Mouse (Mus musculus): ENCODE measurements at regions not wholly inside any gene's neighbourhood (a gene's known extent, or its start where the extent isn't known, plus 50 kb on each side); places are given as distances from the start of the nearest gene placed in this dataset.
"Not testable (repeated sequence)": the region's sequence is repeated elsewhere in the genome, so short reads cannot be mapped to it uniquely, and the experiment has no call there.

DNA sequence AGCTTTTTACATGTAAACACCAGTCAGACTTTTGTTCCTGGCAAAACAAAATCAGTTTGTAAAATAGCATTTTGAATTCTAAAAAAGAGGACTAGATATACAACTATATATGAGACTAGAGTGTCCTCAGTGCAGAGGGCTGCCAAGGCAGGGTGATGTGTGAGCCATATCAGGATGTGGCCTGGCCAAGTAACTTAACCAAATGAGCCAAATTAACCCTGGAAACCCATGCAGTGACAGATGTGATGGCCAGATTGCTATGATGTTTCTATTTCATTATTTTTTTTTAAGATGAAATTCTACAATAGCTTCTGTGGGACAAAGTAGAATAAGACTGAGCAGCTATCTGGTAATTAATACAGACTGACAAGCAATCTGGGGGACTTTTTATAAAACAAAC is 181.8 kb downstream of the Nova1 start:
- DNase-seq = no peak

DNA sequence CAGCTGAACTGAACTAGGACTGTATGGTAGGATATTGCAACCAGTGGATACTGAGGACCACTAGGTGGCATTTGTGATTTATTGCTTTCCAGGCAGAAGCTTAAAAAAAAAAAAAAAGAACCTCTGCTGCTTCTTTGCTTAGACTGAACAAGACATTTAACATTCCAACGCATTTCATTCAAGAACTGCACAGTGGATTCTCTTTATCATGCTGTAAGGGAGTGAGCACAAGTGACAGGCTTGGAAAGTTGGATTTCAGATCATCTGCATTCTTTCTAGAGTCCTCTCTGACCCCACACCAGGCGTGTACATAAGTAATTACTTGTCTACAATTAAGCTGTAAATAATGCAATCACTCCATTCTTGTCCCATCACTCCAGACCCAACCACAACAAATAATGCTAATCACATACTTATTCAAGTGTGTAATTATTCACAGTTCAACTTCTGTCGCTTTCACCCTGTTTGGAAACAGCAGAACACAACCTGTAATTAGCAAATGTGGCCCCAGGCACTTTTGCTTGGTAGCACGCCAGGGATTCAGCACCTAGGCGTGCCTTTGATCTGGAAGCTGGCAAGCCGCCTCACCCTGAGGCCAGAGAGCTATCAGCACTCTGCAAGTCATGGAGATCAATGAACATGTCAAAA is 183.5 kb downstream of the Nova1 start:
- DNase-seq = no peak

DNA sequence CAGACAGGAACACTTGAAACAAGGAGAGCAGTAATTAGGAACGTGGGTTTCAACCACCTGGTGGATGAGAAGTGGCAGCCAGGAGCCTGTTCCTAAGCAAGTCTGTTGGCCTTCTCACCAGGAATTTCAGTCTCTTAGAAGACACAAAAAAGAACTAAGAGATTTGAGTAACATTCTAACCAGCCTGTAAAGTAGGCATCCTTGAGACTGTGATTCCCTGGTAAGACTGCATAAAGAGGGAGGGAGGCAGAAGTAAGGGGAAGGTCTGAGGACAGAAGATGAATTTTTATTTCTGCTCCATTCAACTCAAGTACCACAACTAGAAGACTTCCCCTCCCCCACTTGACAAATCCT is 184.0 kb downstream of the Nova1 start:
- no peak for DNase-seq

DNA sequence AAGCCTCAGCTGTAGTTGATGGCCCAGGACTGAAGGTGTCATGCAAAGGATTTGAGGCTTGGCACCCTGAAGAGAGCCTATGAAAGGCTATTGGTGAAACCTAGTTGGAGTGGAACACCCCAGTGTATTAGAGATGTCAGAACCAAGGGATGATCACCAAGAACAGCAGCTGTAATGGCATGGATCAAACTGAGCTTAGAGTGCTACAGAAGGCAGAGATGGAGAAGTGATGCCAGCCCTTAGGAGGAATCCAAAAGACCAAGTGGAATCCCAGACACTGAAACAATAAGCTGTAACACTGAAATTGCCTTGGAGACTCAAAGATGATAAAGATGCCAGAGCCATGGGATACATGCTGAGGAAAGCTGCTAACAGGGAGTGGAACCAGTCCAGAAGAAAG is 186.3 kb downstream of the Nova1 start:
- DNase-seq = not testable (repeated sequence)

DNA sequence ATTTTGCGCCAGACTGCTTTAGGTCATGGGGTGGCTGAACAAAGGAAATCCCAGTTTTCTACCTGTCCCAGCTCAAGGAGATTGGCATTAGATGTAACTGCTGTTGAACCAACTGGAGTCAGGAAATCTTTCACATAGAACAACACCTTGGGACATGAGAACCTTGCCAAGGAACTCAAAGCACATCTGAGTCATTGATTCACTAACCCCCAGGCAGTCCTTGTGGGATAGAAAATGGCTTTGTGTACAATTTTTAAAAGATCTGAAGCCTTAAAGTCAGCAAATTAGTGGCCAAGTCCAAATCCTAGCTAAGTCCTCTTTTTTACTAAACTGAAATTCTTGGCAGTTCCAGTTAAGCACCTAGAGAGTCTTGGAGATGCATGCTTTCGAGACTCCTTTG is 191.4 kb downstream of the Nova1 start:
- DNase-seq = no peak

DNA sequence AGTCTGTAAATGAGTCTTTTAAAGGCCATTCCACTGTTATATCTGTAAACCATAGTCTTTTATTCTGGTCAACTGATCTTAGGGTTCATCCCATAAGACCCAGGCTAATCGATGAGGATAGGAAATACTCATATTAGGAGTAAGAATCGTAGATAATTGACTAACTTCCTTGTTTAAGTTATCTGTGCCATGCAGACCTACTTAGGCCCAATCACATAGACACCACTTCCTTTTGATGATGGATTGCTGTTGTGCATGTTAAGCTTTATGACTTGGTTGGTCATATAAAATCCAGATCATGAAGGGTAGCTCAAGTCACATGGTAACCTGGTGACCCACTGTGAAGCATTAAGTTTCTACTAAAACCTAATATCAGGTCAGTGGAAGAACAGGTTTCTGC is 207.3 kb downstream of the Nova1 start:
- no peak for DNase-seq

DNA sequence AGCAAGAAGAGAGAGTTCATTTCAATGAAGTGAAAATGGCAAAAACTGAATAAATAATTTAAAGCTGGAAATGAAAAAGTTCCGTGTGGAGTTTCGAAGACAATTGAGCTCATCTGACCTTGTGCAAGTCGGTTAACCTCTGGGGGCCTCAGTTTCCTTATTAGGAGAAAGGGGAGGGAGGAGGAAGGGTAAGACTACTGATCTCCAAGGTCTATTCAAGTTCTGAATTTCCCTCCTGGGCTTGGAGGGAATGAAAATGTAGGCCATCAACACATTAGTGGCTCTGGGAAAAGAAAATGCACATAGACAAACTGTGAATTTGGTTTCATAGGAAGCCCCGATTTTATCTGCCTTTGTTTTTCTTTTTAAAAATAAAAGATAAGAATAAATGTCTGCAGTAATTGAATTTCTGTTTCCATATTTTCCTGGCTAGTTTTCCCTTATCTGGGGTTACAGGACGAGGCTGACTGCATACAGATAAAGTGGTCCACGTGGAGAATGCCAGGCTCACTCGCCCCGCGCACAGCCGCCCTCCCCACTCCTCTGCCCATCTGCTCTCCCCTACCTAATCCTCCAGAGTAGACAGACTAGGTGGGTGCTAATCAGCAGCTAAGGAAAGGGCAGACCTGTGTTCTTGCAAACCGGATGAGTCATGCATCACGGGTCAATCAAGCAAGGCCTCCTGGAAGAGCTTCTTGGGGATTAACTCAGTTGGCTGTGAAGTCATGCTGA is 209.0 kb downstream of the Nova1 start:
- DNase-seq = no peak

DNA sequence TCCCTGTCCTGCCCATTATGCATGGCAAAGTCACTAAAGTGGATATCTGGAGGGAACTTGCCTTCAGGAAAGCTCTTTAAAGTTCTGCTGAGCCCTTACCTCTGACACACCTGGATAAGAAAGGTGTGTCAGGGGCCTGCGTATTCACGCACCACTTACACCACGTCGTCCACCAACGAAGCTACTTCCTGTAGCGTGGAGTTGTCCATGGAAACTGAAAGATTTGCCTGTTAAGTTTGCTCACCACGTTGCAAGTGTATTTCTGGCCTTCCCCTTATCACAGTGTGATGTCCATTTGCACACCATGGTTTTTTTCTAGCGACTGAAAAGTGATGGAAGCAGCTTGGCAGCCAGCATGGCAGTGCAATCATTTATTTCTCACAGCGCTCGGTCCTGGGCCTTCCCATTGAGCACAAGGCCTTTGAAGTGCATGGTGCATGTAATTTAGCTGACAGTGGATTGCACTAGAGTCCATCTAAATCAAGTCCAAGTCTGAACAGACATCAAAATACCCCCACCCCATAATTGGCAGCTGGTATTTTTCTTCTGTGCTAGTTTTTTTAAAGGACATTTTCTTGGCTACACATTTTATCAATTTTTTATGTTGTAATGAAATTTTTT is 210.3 kb downstream of the Nova1 start:
- no peak for DNase-seq

DNA sequence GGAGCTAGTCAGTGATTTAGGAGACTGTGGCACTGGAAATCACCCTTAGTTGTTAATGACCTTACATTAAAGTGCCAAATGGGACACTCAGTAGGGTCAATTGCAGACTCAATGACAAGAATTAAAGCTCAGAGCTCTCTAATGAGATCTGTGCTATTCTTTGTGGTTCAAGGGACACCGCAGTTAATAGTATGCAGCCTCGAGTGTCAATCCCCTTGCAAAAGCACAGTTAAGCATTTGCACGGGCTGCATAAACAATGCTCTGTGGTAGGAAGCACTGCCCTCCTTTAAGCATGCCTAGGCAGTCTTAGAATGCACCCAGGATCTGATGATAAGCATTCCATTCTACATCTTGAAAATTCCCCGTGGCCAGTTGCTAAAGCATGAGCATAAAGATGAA is 221.5 kb downstream of the Nova1 start:
- no peak for DNase-seq

DNA sequence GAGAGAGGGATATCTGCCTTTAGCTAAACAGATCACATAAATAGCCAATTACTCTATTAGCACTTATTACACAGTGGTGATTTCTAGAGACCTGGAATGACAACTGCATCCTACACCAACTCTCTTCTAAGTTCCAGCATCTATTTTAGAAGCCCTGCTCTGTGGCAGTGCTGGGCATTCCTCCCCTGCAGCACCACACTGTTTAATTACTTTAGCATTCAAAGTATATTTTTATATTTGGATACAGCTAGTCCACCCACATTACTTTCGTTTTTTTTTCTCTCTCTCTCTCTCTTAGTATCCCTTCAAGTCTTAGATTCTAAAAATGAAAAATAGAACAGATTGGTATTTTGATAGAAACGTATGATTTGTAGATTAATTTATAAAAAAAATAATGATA is 250.1 kb downstream of the Nova1 start:
- no peak for DNase-seq

DNA sequence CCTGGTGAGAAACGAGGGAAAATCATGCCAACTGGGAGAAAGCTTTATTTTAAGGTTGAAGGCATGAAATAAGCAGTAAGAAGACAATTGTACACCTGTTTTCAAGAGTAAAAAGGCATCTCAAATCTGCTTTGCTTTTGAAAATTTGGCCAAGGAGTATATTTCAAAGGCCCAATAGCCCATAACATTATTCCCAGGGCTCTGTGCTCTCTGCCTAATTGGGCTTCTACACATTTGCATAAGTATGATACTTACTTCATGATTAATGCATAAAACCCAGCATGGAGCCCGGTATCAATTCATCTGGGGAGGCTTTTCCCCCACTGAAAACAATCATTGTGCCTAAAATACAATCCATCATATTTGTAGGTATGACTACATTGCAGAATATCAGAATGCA is 252.4 kb downstream of the Nova1 start:
- no peak for DNase-seq

DNA sequence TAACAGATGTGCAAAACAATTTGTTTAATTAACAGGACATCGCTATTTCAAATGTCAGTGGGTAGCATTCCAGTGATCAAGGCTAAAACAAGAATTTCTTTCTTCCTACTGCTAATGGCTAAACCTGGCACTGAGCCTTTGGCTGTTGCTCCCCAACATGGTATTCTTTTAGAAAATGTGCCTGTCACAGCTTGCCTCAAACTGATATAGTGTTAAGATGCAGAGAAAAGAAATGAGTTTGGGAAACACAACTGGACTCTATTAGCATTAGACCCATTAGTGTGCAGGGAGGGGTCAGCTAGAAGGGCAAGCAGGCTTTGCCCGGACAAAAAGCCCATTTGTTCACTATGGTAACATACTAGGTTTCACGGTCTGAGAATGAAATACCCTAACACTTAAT is 297.8 kb downstream of the Nova1 start:
- no peak for DNase-seq

DNA sequence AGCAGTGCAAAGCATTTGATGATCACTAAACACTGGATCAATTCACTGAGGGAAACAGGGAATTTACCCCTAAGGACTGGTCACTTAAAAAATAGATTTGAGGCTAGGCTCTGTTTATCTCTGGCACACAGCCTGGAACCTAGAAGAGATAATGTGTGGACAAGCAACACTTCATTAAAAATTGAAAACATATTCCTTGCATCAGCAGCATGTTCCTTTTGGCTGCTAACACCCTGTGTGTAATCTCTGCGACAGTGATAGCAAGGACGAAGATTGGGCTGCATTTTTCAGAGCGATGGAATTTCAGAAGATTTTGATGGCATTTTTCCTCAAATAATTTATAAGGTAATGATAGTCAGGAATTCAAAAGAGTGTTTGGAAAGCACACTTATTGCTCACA is 310.9 kb downstream of the Nova1 start:
- no peak for DNase-seq

DNA sequence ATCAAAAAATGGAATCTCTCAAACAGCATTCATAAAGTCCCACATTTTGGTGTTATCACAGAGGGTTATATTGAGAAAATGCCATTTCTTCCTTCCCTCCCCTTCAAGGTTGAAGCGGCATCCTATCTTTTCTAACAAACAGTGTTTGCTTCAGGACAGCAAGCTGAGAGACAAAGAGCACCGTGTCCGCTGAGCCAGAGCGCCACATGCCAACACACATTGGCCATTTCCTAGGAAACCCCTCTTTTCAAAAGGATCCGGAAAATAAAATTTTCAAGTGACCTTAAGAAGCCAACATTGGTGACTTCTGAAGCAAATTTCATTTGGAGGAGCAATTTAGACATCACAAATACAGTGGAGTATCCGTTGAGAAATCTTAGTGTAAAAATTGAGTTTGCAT is 326.3 kb downstream of the Nova1 start:
- DNase-seq = no peak

DNA sequence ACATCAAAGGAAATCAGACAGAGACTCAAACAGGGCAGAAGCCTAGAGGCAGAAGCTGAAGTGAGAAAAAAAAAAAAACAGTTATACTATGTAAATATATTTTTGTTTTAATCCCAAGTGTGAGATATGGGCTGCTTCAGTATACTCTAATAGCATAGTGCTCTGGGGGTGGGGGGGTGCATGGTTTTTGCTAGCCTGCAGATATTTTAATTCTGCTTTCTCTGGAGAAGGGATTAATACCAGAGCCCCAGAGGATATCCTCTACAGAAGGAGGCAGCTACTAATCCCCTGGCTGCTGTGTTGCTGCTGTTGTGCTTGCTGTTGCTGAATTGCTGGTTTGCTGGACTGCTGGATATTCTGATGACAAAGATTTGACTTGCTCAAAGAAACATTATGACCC is 367.8 kb downstream of the Nova1 start:
- DNase-seq = no peak

DNA sequence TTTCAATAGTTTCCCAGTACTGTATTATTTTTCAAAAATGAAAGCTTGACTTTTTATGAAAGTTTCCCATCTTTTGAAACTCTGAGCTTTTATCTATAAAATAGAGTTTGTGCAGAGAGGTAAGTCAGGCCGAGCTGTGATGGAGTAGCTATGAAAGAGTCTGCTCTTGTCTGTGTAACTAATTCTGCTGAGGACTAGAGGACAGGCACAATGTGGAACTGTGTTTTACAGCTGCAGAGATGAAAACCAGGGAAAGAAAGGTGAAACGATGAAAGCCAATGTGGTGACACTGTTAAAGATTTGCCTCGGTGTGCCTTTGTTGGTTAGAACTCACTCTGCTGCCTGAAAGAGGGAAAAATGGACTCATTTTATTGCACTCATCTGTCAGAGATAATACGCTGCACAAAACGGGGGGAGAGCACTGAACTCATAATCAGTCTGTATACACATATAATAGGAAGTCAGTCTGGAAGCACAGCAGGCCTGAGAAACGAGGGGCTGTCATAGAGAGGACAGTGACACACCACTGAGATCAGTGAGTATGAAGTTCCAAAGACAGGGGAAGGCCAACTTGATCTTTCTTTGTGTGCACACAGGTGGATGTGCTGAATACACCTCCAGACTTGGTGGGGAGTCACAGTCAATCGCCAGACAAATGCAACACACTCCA is 373.9 kb downstream of the Nova1 start:
- DNase-seq = no peak

DNA sequence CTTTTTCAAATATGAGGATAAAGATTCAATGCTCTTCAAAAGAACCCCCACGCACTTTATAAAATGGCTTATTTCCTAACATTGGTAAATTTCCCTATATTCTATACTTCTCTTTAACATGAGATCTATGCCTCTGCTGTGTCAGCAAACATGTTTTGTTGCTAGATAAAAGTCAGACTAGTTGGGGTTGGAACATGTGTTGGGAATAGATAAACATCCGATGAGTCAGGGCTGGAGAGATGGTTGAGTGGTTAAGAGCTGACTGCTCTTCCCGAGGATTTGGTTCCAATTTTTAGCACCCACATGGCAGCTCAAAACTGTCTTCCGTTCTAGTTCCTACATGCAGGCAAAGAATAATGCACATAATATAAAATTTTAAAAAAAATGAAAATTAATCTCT is 399.1 kb downstream of the Nova1 start:
- DNase-seq = no peak

DNA sequence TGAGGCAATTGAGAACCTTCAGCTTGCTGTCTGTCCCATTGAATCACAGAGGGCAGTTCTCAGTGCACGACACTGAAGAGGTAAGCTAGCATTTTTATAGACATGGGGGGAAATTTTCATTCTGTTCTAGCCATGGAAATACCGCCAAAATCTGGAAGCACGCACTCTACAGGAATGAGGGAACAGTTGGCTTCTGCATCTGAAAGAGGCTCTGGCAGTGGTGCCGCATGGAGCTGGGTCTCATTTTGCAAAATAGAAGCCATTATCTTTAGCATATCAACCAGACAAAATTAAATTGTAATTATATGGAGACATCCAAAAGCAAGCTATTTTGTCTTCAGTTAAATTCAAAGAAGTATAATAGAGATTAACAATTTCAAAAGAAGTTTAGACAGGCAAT is 399.7 kb downstream of the Nova1 start:
- DNase-seq = no peak

DNA sequence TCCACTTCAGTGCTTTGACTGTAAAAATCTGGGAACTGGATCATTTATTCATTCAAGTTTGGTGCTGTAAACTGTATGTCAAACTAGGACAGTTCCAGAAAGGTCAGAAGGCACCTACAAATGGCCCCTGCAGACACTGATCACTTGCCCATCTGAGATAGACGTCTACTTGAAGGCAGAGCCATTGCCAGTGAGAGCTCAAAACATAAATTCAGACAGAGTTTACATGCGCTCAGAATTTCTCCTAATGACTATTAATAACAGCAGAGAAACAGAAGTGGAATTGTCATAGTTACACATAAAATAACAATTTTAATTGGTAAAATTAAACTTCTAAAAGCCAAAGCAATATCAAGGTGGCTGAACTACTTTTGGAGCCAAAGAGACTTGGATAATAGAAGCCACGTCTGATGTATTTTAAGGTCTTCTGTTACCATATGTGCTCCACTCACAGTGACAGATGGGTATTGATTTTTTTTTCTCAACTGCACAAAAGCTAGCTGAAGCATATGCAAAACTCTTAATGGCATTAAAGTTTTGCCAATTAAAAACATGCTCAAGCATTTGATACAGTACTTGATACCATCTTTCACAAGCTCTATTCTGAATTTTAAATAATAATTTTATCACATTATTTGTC is 401.8 kb downstream of the Nova1 start:
- DNase-seq = no peak

DNA sequence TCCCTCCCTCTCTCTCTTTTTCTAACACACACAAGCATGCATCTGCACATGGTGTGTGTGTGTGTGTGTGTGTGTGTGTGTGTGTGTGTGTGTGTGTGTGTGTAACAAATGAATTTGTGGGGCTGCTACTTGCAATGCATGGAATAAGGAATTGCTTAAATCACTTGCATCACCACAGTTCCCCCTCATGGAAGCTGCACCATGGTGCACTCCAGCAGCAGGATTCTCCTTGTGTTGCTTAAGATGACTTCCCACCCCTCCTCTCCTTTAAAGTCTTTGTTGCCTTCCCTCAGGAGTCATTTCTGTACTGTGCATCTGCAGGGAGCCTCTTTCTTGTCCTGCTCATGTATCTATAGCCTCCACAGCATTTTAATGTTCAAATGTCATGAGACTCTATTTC is 402.5 kb downstream of the Nova1 start:
- DNase-seq = no peak

DNA sequence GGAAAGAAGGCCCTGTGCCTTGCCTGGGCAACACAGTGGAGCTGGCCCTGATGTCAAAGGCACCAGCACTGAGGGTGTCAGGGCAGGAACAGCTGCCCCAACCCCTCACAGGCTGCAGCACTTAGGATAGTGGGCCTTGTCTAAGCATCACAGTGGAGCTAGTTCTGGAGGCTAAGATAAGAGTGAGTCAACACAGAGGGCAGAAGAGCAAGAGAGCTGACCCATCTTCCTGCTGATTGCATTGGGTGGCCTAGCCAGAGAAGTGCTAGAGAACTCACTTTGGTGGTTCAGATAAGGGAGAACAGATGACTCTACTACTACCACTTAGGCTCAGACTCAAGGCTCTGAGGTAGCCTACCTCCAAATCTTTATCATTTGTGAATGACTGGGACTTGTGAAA is 413.1 kb downstream of the Nova1 start:
- DNase-seq = no peak

DNA sequence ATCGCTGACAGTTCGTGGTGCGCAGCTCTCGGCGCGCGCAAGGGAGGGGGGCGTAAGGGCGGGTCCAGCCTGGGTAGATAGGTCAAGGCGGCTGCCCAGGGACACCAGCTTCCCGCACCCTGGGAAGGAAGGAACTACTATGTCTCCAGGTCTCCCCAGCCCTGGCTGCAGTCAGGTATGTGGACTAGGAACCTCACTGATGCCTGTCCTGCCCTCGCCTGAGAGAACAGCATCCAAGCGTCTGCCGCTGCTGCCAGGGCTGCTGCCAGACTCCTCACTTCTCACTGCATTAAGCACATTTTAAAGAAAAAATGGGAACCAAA is 419.1 kb downstream of the Nova1 start:
- no peak for DNase-seq

DNA sequence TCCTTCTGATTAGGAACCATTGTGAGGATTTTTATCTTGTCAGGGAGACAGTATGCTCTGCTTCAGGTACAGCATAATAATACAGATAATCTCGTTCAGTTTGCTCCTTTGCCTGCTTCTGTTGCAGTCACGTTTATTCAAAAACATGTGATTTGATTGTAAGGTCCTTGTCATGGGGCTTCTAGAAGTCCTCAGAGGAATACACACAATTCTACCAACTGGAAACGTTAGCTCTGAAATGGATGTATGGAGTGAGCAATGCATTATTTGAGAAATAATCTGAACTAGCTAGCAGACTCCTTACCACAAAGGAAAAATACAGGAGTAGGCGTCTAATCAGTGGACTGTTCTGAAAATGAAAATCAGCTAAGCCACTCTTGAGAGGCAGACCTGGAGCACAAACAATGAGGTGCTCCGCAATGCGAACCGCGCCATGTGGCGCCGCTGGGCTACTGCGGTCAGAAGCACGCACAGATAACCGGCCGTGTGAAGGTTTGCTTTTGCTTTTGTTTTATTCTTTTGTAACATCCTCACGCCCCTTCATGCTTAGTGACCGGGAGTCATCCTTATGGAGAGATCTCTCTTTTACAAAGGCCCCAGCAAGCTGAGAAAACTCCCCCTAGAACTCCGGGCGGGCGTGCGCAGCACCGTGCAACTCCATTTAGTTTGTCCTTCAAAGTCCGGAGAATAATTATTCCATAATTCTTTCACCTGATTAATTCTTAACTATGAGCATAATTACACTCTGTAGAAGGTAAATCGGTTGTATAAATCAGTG is 419.7 kb downstream of the Nova1 start:
- peak; percentile 1 for DNase-seq

Data from lung, postnatal 10 days (tissue).